Mouse (Mus musculus) heart, postnatal 0 days (tissue): Measurements from ENCODE around the gene Aurkb.
A peak's percentile ranks its signal among the peaks of the same experiment; 100 is the strongest.

Experiments used
- CTCF ChIP-seq: IDR thresholded peaks from 2 replicates; pipeline ENCODE4 v1.5.1; 2016; ENCODE audit warnings: antibody characterized with exemption, control low read depth, low read depth
- EP300 ChIP-seq: IDR thresholded peaks from 2 replicates; pipeline ENCODE4 v1.6.1; 2016; ENCODE audit warnings: antibody characterized with exemption, low read depth

DNA sequence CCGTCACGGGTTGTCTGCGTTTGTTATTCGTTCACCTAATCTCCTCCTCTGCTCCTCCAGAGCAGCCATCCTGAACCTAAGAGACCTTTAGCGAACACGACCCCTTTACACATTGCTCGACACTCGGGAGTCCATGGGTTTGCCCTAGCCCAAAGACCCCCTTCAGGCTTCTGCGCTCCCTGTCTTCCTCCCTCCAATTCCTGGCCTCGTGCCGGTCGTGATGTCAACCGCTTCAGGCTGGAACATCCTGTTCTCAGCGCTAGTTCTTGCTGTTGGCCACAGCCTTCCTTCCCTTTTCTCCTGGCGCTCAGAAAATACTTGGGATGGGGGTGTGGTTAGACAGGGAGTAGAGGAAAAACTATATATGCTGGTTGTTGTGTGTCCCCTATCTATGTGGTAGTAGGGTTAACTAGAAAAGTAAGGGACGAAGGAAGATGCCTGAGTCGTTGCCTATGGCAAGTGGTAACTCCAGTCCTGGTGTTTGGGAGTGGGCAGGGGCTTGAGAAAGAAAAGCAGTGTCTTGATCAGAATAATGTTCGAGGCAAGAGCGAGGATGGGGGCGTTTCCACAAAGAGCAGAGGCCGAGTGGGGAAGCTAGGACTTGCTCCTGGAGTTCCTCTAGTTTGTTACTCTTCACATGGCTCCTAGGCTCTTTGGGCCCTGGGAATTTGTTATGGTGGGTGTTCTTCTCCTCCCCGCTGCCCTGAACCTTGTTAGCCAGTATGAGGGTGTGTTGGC lies 53.9 kb downstream of the Aurkb start:
- TF ChIP-seq EP300 (peak; percentile 92), CTCF (no peak)
